Mouse (Mus musculus) CD4-positive helper T cell, adult 2 months (primary cell): ENCODE measurements around the gene Phkb.

Experiments
- DNase-seq: peaks from one replicate; pipeline ENCODE4 v3.0.0-alpha.2; 2012; ENCODE audit warnings: low read depth, missing footprints, low spot score

Gene Phkb

DNA sequence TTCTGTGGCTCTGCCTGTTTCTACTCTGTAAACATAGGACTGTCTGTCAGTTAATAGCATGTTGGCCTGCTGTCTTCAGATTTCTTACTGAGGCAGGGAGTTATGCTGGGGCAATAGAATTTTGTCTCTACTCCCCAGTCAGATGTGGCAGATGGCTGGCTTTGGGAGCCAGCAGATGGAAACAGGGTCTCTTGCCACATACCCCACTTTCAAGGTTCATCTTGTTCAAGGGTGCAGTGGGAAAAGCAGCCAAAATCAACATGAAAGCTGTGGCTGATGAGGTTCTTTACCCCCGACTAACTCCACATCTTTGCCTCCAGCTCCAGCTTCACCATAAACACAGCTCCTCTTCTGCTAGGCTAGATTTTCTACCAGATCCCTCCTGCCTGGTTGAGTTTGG, 246.7 kb downstream of the Phkb start:
- DNase-seq: no peak

DNA sequence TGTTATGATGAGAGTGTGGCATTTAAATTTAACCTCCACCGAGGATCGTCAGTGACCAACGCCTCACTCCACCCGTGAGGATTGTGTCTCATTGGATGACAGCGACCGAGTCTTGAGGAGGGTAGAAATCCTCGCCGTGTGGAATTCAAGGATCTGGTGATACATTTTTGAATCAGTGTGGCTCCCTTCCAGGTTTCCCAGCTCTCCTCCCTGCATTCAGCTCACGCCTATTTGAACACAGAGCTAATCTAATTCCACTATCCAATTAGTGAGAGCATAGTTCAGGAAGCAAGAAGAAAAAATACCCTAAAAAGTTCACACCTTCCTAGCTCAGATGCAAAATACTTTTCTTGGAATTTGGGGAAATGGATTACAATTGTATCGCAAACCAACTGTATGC, 249.9 kb downstream of the Phkb start:
- DNase-seq: no peak
